Mouse (Mus musculus) C2C12 (cell line): ENCODE data around the gene Cyp2e1.

Experiments used
- CTCF ChIP-seq: IDR thresholded peaks from one replicate; pipeline ENCODE4 v1.5.1; 2011; ENCODE audit not compliant: control insufficient read depth, insufficient read depth, insufficient read length
- MAX ChIP-seq: IDR thresholded peaks from one replicate; pipeline ENCODE4 v1.6.1; 2011; ENCODE audit warnings: mild to moderate bottlenecking, control low read depth
- USF1 ChIP-seq: IDR thresholded peaks from one replicate; pipeline ENCODE4 v1.6.1; 2011; ENCODE audit warnings: low read depth, mild to moderate bottlenecking, control low read depth, moderate library complexity

DNA sequence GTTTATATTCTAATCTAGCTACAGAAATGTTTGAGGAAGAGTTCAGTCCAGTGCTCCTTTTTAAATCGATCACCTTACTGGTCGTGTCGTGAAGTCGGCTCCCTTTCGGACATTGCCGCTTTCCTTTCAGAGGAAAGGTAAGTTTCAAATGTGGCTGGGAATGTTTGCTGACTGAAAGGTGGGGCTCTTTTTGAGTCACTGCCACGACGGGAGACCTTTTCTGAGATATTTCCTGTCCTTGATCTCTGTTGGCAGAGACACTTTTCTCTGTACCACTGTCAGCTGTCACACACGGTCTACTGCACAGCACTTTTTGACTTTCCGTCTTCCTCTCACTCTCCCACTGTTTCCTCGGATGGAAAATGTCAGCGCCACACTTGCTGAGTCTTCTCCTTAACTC, 49.3 kb downstream of the Cyp2e1 start:
- TF ChIP-seq CTCF (no peak), MAX (no peak), USF1 (no peak)
